Mouse (Mus musculus): ENCODE measurements around the gene Efhd2. TPM values are rescaled to one million over a fixed set of nuclear protein-coding genes. Genes with fewer than 3 reads are reported as not detected.

The Efhd2 gene
- polyA plus RNA-seq, 3 experiments from 2014 or later = 26.9 to 64.6 (median 28.4) TPM

DNA sequence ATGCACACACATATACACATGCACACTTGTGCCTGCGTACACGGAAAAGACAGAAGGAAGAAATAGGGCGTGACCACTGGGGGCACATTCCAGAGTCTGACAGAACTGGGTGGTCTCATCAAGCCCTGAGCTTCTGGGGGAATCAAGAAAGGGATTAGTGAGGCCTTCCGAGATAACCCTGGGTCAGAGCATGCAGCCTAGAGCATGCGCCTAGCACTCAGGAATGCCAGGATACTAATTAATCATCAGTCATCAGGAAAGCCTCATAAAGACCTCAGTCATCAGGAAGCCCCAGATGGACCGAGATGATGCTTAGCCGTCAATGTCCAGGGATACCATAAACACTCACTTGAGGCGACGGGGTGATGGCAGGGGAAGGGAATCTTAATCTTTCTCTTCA, 5.2 kb upstream of the Efhd2 start:
- ATAC-seq = no peak

DNA sequence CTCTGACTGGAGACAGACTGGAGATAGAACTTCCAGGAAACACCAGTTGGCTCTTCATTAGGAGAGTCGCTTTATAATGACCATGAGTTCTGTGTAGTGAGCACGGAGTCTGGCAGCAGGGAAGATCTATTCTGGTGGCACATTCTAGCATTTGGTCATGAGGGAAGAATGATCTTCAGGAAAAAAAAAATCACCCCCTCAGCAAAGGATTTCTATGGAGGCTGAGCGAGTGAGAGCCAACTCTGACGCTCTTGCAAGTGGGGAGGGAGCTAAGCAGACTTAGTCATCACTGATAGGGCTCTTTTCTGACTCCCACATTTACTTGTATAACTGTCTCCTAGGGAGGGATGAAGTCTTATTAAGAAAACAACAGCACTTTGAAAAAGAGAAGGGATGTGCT, 4.4 kb upstream of the Efhd2 start:
- ATAC-seq = no peak

DNA sequence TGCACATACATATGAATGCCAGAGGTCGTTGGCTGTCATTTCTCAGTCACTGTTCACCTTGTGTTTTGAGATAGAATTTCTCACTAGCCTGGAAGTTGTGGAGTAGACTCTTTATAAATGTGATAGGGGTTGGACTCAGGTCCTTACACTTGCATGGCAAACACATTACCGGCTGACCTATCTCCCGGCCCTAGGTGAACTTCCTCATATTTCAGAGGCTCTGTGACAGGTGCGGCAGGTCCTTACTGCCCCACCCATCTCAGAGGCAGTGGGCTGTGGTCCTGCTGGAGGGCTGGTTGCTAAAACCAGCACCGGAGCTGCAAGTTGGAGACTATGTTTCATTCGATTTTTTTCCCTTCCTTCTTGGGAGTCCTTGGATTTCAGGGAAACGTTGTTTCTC, 3.9 kb upstream of the Efhd2 start:
- ATAC-seq = no peak

DNA sequence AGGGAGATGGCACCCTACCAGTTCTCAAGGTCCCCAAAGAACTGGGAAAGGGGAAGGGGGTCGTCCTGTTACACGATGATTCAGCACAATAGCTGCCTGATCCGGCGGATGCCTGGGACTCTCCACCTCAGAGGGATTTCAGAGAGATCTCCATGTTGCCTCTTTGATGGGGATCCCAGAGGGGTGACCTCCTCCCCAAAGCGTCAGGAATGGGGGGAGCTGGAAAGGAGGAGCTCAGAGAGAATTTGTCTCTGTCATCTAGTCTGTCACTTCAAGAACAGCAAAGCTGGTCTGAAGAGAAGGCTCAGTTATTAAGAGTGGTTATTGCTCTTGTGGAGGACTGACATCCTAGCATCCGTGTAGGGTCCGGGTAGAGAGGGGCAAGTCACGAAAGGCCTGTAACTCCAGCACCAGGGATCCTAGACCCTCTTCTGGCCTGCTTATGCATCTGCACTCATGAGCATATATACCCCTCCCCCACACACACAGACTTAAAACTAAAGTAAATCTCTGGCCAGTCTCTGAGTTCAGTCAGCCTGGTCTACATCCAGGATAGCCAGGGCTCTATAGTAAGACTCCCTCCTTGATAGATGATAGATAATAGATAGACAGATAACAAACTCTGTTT, 875 bp upstream of the Efhd2 start:
- no peak for ATAC-seq

DNA sequence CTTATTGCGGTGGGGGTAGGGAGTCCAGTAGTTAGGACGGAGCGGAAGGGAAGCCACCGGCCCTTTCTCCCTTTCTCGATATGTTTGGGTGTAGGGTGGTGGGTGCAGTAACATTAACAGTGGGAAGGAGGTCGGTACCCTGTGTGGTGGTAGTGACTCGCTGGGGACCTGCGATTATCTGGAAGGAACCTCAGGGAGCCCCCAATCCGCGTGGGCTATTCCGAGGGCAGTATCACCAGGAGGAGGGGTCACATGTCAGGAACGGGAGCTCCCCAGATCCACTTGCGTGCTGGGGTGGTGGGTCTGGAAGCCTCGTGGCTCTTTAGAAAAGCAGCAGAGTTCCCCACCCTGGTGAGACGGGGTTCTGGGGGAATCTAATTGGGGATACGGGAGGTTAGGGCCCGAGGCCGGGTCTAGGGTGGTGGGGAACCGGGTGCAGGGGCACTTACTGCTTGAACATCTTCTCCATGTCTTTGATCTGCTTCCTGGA, 564 bp downstream of the Efhd2 start:
- peak; percentile 3 for ATAC-seq

DNA sequence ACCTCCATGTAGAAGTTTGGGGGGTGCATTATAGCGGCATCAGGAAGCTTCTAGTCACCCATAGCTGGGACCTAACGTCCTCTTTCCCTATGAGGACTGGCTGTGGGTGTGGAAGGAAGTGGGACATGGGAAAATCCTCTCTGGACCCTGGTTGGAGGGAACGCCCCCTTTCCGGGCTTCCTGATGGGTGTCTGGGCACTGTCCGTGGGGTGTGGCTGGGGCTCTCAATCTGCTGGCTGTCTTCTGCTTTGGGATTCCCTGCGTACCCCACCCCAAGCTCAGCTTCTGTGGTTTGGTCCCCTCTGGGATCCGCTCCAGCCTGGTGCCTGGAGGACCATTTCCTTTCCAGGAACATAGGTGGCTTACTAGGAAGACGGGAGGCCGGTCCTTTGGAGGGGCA, 1.7 kb downstream of the Efhd2 start:
- no peak for ATAC-seq

DNA sequence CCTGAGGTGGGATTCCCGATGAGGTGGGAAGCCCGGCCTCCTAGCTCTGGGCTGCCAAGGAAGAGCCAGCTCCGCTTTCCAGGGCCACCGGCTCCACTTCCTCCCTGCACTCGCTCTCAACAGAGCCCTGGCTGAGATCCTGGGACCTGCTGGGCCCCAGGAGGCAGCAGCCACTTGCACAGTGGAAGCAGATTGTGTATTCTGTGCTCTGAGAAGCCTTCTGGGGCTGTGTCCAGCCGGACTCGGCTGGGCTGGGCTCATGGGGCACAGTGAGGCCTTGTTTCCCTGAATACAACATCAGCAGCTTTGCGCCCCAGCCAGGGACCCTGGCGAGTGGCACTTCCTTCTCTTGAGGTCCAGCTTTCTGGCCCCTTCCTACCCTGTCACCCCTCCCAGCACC, 2.8 kb downstream of the Efhd2 start:
- ATAC-seq = no peak

DNA sequence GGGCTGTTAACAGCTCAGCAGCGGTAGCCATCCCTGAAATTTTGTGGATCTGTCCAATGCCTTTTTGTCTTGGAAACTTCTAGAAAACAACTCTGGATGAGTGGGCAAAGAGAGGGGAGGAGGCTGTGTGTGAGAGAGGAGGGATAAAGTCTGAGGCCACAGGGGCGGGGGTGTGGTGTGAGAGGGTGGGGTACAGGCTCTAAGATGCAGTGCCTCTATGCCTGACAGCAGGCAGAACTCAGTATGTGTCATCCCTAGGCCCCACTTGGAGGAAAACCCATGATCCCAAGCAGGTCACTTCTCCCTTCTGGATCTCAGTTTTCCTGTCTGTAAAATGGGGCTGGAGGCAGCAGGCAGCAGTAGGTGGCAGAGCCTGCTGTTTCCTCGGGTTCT, 3.4 kb downstream of the Efhd2 start:
- ATAC-seq = no peak

DNA sequence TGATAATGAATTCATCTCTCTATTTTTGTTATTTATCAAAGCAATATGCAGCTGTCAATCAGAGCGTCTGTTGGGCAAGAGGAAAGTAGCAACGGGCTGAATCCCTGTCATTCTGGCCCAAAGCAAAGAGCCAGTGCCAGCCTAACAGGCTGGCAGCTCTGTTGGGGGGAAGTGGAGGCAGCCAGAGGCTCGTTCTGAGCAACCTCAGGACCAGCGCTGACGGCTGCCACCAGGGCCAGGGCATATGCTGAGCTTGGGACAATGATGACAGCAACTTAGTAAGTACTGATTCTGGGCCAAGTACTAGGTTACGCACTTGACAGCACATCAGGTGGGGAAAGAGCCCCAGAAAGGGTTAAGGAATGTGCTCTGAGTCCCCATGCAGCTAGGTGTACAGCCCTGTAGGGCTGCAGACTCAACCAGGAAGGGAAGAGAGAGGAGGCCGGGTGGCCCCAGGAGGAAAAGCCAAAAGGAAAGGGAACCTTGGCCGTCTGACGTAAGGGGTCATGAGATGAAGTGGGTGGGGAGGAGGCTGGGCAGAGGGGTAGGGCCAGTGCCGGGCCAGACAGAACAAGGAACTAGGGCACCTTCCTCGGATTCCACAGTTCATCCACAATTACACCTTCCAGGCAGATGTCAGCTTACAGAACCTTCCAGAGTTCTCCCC, 3.9 kb downstream of the Efhd2 start:
- ATAC-seq = no peak

DNA sequence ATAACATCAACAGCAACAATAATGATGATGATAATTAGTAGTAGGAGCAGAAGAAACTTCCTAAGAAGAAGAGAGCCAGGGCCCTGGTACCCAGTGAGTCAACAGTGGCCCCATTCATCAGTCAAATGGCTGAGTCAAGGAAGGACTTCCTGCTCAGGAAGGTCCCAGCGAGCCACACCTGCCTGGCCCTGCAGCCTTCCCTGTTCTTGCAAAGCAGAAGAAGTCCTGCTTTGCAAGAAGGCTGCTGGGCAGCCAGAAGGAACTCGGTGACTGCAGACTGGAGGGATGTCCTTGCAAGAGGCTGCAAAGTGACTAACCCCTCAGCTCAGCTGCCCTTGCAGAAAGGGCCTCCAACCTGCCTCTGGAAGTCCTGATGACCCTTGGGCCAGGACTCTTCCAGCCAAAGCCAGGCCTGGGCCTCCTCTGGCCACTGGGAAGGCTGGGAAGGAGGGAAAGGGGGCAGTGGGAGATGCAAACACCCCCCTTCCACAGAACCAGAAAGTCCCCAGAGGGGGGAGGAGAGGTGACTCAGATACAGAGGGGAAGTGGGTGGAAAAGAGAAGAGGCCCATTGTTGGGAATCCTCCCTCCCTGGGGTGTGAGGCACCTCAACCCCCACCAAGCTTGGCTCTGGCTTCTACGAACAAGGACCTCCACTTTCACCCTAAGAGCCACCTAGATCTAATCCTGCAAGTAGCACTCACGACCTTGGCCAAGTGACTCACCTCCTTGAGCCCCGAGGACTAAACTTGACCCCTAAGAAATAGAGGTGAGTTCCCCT, 5.1 kb downstream of the Efhd2 start:
- no peak for ATAC-seq

DNA sequence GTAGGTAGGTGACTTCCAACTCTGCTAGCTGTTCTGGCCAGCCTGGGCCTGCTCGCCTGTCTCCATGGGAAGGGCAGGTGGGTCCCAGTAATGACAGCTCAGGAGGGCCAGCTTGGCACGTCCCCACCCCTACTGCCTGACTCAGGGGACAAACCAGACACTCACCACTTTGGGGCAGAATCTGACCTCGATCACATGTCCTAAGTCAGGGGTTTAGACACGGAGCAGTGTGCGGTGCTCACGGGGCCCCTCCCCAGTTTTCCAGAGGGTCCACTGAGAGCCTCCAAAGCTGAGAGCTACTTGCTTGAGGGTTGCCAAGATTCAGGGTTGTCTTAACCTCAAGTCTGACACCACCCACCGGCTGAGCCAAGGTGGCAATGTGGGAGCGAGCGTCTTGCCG, 6.7 kb downstream of the Efhd2 start:
- no peak for ATAC-seq

DNA sequence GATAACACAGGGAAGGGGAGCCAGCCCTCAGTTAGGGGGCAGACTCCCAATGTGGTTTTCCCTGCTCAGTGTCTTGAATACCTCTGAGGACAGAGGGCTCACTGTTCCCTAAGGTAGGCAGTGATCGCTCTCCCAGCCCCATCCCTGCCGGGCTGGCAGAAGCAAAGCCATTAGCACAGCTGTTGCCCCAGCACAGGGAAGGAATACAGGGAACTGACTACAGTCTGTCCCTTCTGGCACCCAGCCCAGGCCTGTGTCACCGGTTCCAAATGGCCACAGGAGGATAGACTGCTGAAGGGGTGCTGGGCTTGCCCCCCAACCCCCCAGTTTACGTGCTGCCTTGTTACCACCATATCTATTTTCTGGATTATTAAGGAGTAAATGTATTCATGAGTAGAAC, 7.2 kb downstream of the Efhd2 start:
- ATAC-seq = no peak

DNA sequence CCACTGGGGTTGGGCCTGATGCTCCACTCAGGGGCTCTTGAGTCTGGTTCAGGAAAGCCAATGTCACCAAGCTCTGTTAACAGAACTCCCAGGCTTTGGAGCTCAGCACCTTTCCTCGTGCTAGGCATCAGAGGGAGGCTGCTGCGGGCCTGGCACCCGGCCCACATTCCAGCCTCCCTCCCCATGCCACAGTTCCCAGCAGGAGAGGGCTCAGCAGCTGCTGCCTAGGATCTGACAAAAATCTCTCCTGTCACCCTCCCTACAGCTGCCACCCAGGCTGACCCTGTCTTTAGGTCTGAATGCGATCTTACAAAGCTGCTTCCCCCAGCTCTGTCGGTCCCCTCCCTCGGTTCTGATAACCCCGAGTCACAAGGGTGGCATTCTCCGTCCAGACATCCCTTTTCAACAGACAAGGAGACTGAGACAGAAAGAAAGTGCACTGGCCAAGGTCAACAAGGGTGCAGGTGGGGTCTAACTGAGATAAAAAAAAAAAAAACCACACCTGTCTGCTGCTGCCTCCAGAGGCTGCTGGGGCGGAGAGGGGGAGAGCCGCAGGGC, 7.7 kb downstream of the Efhd2 start:
- no peak for ATAC-seq

DNA sequence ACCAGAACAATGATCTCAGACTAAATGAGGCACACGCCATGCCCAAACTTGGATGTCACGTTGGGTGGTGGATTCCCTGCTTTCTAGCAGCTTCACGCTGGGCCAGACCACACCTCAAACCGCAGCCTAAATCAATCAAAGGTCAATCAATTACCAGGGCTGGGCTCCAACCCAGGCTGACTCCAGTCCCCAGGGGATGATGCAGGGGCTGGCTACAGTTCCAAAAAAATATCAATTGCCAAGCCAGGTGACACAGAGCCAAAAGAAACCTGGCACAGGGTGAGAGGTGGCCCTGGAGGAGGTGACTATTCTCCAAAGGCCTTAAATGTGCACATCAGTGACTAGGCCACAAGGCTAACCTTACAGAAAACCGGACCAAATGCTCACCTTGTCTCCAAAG, 9.1 kb downstream of the Efhd2 start:
- ATAC-seq = no peak

DNA sequence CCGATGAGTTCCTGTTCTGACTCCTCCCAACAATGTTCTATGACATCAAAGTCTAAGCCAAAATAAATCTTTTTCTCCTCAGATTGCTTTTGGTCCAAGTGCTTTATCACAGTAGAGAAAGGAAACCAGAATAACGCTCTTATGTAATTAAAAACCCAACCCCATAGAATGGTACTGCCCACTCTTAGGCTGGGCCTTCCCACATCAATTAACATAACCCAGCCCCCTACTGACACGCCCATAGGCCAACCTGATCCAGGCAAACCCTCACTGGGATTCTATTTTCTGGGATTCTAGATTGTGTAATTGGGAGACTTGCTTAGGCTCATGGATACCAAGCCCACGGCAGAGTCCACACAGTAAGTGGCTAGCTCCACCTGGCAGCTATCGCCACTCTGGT, 9.7 kb downstream of the Efhd2 start:
- no peak for ATAC-seq

DNA sequence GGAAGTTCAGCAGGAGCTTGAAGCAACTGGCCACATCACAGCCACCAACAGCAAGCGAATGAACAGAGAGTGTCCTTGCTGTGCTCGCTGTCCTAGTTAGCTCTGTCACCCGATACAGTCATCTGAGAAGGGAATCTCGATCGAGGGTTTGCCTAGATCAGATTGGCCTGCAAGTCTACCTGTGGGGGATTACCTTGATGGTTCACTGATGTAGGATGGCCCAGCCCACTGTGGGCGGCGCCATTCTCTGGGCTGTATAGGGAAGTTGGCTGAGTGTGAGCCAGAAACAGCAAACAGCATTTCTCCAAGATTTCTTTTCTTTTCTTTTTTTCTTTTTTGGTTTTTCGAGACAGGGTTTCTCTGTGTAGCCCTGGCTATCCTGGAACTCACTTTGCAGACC, 10.2 kb downstream of the Efhd2 start:
- ATAC-seq = no peak

DNA sequence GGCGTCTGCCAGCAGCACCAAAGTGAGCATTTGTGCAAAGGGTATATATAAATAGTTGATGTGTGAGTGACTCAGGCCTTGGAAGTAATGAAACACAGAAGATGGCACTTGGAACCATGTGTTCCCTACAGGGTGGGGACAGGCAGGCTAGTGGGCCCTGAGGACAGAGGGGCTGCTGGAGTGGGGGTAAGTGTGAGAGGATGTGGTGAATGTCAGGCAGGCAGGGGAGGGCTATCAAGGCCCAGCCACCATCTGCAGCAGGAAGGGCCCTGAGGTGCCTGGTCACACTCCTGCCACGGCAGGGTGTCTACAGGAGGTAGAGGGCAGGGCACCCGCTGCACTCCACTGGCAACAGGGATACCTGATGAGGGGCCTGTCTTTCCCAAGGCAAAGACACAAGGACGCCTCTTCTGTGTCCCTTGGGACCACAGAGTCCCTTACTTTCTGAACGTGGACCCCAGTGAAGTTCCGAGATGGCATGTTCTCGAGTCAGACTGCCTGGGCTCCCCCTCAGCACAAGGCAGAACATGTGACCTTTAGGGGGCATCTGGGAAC, 10.9 kb downstream of the Efhd2 start:
- peak; percentile 41 for ATAC-seq

DNA sequence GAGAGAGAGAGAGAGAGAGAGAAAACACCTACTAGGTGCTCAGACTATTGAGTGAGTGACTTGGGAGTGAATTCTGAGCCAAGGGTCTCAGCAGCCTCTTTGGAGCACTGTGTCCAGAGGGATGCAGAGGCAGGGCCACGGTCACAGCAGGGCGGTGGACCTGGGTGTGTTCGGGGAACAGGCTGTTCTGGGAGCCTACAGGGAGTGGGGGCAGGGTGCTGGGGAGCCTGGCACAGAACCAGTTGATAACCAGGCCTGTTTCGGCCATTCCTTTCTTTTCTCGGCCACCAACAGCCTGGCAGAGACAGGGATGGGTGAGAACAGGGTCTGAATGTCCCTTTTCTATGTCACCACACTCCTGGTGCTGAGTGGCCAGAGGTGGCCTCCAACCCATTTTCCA, 11.9 kb downstream of the Efhd2 start:
- ATAC-seq = no peak

DNA sequence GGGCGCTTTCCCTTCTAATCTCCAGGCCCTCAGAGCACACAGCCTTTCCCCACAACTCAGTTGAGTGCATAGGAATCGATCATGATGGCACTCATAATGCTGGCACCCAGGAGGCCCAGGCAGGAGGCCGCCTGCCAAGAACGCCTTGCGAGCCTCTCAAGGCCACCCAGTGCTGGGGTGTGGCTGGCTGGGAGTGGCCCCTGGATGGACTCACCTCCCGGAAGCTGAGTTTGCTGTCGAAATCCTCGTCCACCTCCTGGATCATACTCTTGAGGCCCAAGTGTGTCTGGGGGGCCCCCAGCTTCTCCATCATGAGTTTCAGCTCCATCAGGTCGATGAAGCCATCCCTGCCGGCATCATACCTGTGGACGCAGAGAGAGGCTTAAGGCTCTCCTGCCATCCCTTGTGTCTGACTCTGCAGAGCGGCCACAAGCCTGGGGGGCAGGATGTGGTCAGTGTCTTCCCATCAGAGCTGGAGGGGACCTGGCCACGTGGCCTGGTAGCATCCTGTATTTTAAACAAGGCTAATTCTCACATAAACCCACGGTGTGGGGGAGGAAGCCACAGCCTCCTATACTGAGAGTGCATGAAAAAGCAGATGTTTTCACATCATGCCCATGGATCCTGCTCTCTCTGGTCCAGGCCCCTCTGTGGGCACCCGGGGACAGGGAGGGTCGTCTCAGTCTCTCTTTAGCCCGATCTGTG, 13.0 kb downstream of the Efhd2 start:
- ATAC-seq = peak; percentile 82

DNA sequence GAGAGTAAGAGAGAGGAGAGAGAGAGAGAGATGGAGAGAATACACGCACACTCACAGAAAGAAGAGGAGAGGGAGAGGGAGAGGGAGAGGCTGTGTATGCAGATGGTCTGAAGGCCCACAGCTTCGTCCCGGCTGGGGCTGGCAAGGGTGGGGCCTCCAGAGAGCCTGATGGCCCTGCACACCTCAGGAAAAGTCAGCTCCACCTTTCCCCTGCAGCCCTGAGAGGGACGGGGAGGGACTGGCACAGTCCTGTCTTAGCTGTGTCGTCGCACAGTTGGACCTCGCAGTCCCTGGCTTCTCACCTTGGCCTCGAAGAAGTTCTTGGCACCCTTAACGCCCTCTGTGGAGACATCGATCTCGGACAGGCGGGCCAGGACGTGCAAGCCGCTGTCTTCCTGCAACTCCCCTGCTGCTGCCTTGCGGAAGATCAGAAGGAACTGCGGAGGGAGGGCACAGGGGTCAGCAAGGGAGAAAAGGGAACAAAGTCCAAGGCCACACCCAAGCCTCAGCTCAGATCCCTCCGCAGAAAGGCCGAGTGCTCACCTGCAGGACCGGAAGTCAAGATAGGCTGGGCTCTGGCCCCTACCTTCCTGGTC, 14.4 kb downstream of the Efhd2 start:
- ATAC-seq = no peak

DNA sequence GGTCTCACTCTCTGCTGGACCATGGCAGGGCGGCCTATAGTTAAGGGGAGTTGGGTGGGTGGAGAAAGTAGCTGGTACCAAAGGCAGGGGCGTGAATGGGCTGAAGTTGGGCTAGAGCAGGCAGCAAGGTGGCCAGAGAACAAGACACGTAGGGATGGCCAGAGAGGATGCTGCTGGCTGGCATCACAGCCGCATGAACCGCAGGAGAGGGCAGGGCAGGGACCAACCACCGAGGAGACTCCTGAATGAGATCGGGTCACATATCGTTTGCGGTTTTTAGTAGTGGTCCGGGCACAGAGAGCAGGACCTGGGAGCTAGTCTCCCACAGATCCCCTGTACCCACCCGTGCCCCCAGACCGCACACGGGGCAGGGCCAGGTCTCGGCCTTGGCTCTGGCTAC, 15.4 kb downstream of the Efhd2 start:
- no peak for ATAC-seq

DNA sequence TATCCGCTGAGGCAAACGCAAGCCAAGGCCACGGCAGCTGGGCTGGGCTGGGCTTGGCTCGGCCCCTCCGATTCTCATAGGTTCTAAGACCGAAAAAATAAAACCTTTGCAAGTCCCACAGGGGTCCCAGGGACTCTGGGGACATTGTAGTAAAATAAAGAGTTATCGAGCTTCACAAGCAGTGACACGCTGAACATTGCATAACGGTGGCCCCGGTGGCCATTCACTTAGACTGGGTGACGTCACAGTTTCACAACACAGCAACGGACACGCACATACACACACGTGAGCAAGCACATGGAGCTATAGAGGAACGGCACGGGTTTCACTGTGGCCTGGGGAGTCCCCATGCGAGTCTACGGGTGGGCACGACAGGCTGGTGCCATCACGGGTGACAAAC, 16.2 kb downstream of the Efhd2 start:
- no peak for ATAC-seq
